Mouse (Mus musculus) liver, embryonic 13.5 days (tissue): Measurements from ENCODE around the gene 1700001O22Rik. TPM values are rescaled to one million over a fixed set of nuclear protein-coding genes. Genes with fewer than 3 reads are reported as not detected.

ENCODE experiments used
- ATAC-seq: fragments of 200-750 bp; cut with Nextera tagmentation; 2 replicates; pipeline ENCODE4 v1.8.0; 2017; ENCODE audit warnings: low read depth, mild to moderate bottlenecking, moderate number of reproducible peaks, moderate library complexity
- DNase-seq: peaks from one replicate; pipeline ENCODE4 v3.0.0; 2022
- H3K27ac ChIP-seq: fragments of 300-500 bp; sonication (generic); 2 replicates; pipeline ENCODE4 v1.5.1; 2015; ENCODE audit warnings: moderate library complexity, mild to moderate bottlenecking, inconsistent platforms
- H3K27me3 ChIP-seq: fragments of 300-500 bp; sonication (generic); 2 replicates; pipeline ENCODE4 v1.6.1; 2015; ENCODE audit warnings: mild to moderate bottlenecking, inconsistent platforms
- H3K36me3 ChIP-seq: fragments of 300-500 bp; sonication (generic); 2 replicates; pipeline ENCODE4 v1.6.1; 2015; ENCODE audit warnings: mild to moderate bottlenecking, inconsistent platforms
- H3K4me1 ChIP-seq: fragments of 300-500 bp; sonication (generic); replicated peaks from 2 replicates; pipeline ENCODE4 v1.6.1; 2015; ENCODE audit warnings: inconsistent platforms
- H3K4me2 ChIP-seq: fragments of 300-500 bp; sonication (generic); 2 replicates; pipeline ENCODE4 v1.6.1; 2015; ENCODE audit warnings: inconsistent platforms, mild to moderate bottlenecking, moderate library complexity
- H3K4me3 ChIP-seq: fragments of 300-500 bp; sonication (generic); replicated peaks from 2 replicates; pipeline ENCODE4 v1.5.1; 2015; ENCODE audit warnings: mild to moderate bottlenecking, inconsistent platforms
- H3K9ac ChIP-seq: fragments of 300-500 bp; sonication (generic); 2 replicates; pipeline ENCODE4 v1.6.1; 2015; ENCODE audit warnings: mild to moderate bottlenecking, inconsistent platforms
- H3K9me3 ChIP-seq: fragments of 300-500 bp; sonication (generic); replicated peaks from 2 replicates; pipeline ENCODE4 v1.6.1; 2016; ENCODE audit warnings: inconsistent platforms
- WGBS: fragments of 180-500 bp; shearing (Covaris S2); methylation state at CpG from one replicate; pipeline ENCODE4 v1.1.7; 2015; ENCODE audit not compliant: insufficient replicate concordance; 5-methylcytosine and 5-hydroxymethylcytosine counted together
- polyA plus RNA-seq: library from polyadenylated mRNA; unstranded; fragments of >200 nt; fragmentation: Nextera tagmentation; extraction: Ambion mirVana; gene quantifications from 2 replicates; pipeline ENCODE4 v1.2.1, GENCODE M21; 2015

The 1700001O22Rik gene
- polyA plus RNA-seq, 1 experiment from 2014 or later: 0.10 TPM

DNA sequence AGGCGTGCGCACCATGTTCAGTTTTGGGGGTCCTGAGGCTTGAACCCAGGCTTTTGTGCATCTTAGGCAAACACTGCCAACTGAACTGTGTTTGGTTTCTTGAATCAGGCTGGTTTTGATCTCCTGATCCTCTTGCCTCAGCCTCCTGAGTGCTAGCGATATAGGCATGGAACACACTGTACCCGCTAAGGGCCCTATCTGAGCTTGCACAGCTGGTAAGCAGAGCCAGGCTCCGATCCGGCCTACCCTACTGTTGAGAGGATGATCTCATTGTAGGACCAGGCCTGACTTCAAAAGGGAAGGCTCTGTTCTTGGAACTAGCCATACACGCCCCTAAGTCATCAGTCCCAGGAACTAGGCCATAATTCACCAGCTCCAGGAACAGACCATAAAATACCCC is 7.1 kb upstream of the 1700001O22Rik start:
- 70% methylated on average over 7 of the region's 7 CpGs for WGBS
- Histone ChIP-seq H3K4me2 (no peak overlapping the region), H3K27ac (no peak overlapping the region), H3K9ac (no peak overlapping the region), H3K4me1 (peaks cover 40% of the 10 kb centered on the region), H3K9me3 (no peaks in the 10 kb centered on the region), H3K4me3 (no peak overlapping the region), H3K27me3 (0 out of 2 replicates have a peak, but pooled peaks cover 5% of the 10 kb centered on the region), H3K36me3 (peaks cover 50% of the 10 kb centered on the region)
- no peak for ATAC-seq
- no peak for DNase-seq

DNA sequence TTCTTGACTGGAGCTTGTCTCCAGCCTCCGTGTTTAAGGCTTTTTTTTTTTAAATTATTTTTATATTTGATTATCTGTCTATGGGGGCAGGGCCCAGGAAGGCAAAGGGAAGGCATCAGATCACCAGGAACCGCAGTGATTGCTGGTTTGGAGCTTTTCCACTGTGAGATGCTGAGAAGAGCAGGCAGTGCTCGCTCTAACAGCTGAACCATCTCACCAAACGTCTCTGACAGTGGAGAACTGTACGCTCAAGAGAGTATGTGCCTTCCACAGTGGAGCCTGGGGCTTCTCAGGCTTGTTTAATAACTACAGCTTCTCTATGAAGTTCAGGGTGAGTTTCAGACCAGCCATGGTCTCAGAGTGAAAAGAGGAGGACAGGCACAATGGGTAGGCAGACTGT is 6.0 kb upstream of the 1700001O22Rik start:
- no peaks in the 10 kb centered on the region for H3K9me3 ChIP-seq
- DNase-seq (no peak), ATAC-seq (no peak)
- H3K4me2 ChIP-seq: peak overlapping the region; percentile 33
- H3K27ac ChIP-seq: peak overlapping the region; percentile 10; the same call in 1 of the 2 replicates
- H3K9ac ChIP-seq: 0 out of 2 replicates have a peak overlapping the region, but pooled peaks have one; percentile 22
- WGBS: 68% methylated on average over 5 of the region's 5 CpGs
- peak overlapping the region; percentile 24; the same call in 1 of the 2 replicates for H3K4me3 ChIP-seq
- peaks cover 39% of the 10 kb centered on the region for H3K36me3 ChIP-seq
- H3K4me1 ChIP-seq: peaks cover 40% of the 10 kb centered on the region
- peaks cover 14% of the 10 kb centered on the region; the same call in 1 of the 2 replicates for H3K27me3 ChIP-seq

DNA sequence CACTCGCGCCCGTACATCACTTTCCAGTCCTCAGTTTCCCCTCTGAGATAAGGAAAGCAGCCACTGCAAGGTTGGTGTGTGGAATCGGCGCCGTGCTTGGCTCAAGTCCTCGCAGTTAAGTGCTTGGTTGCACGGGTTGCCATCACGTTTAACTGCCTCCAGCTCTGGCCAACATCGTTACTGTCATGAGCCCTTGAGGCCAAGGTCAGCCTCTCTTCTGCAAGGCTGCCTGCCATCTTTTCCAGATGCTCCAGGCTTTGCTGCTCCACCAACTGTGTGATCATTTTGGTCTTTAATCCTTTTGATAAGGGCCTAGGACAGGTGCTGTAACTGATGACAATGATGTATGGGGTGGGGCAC is 4.8 kb upstream of the 1700001O22Rik start:
- H3K27ac ChIP-seq: peak overlapping the region; percentile 78
- peaks cover 40% of the 10 kb centered on the region for H3K4me1 ChIP-seq
- WGBS: 3% methylated on average over 10 of the region's 10 CpGs
- peak overlapping the region; percentile 81 for H3K4me3 ChIP-seq
- peak overlapping the region; percentile 86 for H3K9ac ChIP-seq
- H3K27me3 ChIP-seq: peaks cover 24% of the 10 kb centered on the region
- DNase-seq: no peak
- peaks cover 27% of the 10 kb centered on the region for H3K36me3 ChIP-seq
- H3K4me2 ChIP-seq: peak overlapping the region; percentile 98
- ATAC-seq: no peak
- H3K9me3 ChIP-seq: no peaks in the 10 kb centered on the region

DNA sequence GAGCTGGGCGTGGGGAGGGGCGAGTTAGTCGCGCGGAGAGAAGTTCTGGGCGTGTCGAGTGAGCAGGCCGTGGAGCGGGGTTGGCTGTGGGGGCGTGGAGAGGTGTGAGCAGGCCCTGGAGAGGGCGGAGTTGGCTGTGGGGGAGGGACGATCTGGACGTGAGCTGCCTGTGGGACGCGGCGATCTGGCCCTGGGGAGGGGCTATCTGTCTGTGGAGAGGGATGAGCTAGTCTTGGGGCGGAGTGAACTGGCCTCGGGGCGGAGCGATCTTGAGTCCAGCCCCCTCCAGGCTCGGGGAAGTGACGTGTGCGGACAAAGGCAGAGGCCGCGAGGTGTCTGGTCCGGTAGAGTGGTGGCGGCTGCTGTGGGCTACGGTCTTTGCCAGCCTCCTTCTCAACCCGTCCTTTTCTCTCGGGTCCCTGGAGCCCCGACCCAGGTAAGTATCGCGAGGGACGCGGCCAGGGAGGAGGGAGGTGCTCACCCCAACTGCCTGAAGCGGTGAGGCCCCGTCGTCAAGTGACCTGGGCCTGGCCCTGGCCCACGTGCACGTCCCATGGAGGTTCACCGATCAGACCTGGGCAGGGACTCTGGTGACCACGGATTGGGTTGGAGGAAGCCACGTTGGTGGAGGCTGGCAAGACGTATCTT is 4.3 kb upstream of the 1700001O22Rik start, which contains the start of gene Ntmt1:
Ntmt1 (plus strand) TSS at position 179 of the 648 bp plus-strand sequence.
- under 1% methylated on average over 42 of the region's 44 CpGs for WGBS
- peak; percentile 97 for ATAC-seq
- DNase-seq: peak; percentile 100
- H3K4me1 ChIP-seq: peaks cover 40% of the 10 kb centered on the region
- H3K9me3 ChIP-seq: no peaks in the 10 kb centered on the region
- peak within 1 kb of the TSS; percentile 78 for H3K27ac ChIP-seq
- H3K4me3 ChIP-seq: peak within 1 kb of the TSS; percentile 81
- peak within 1 kb of the TSS; percentile 98 for H3K4me2 ChIP-seq
- peaks cover 22% of the 10 kb centered on the region for H3K36me3 ChIP-seq
- H3K9ac ChIP-seq: peak within 1 kb of the TSS; percentile 86
- H3K27me3 ChIP-seq: peaks cover 29% of the 10 kb centered on the region

DNA sequence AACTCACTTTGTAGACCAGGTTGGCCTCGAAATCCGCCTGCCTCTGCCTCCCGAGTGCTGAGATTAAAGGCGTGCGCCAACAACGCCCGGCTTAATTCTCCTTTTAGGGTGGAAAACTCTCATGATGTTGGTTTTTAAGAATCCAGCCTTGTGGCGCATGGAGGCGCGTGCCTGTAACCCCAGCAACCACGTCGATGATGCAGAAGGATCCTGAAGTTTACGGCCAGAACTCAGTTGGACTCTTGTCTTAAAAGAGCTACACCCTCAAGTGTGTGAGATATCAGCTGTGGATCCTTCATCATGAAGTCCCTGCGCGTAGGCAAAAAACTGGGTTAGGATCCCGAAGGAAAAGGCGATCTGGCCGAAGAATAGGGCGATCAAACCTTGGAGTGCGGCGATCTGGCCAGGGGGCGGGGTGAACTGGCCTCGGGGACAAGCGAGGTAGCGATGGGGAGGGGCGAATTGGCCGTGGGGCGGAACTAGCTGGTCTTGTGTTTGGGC is 3.7 kb upstream of the 1700001O22Rik start:
- Histone ChIP-seq H3K4me2 (peak overlapping the region; percentile 98), H3K4me3 (peak overlapping the region; percentile 81), H3K27me3 (peaks cover 35% of the 10 kb centered on the region), H3K36me3 (peaks cover 16% of the 10 kb centered on the region), H3K4me1 (peaks cover 40% of the 10 kb centered on the region), H3K9me3 (no peaks in the 10 kb centered on the region), H3K27ac (0 out of 2 replicates have a peak overlapping the region, but pooled peaks have one; percentile 29), H3K9ac (peak overlapping the region; percentile 70)
- ATAC-seq: peak; percentile 1; the same call in 1 of the 2 replicates
- no peak for DNase-seq
- WGBS: 7% methylated on average over 28 of the region's 28 CpGs

DNA sequence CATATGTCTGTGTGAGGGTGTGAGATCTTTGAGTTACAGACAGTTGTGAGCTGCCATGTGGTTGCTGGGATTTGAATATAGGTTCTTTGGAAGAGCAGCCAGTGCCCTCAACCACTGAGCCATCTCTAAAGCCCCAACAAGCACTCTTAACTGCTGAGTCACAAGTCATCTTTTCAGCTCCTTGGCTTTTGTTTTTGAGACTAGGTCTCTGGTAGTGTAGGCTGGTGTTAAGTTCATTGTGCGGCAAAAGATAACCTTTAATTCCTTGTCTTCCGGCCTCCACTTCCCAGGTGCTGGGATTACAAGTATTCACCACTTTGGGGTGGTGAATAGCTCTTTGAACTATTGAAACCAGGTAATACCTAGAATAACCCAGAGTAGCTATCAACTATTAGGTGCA is 2.5 kb upstream of the 1700001O22Rik start:
- Histone ChIP-seq H3K27me3 (peaks cover 47% of the 10 kb centered on the region), H3K4me2 (no peak overlapping the region)

DNA sequence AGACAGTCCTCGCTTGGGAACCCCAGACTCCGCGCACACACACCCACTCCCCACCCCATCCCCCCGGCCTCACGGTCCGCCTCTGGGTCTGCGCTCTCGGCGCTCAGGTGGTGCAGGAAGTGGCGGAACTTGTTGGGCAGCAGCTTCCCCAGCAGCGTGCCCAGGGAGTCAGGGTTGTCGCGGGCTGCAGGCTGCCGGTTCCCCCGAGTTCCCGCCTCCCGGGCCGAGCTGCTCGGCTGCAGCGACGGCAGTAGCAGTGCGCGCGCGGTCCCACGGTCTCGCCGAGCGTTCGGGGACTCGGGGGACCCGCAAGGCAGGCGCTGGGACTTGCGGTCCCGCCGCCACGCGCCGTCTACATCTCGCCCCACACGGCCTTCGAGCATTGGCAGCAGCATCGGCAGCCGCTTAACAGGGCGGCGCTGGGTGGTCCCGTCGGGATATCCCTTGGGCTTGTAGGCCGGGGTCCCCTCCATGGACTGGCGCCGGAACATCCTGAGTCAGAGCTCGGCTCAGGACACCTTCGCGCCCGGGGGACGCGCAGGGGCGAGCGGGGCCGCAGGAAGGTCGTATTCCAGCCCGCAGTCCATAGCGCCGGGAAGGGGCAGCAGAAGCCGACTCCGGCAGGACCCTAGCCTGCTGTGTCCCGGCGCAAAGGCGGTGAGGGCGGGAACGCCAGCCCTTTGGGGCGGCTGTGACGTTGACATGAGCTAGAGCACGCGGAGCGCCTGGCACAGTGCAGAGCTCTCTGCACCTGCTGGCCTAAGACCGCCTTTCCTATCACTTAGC is 2.2 kb downstream of the 1700001O22Rik start:
- WGBS: 2% methylated on average over 69 of the region's 77 CpGs
- no peaks in the 10 kb centered on the region for H3K36me3 ChIP-seq
- H3K4me3 ChIP-seq: peak overlapping the region; percentile 45
- peak overlapping the region; percentile 24; the same call in 1 of the 2 replicates for H3K9ac ChIP-seq
- H3K4me1 ChIP-seq: peaks cover 19% of the 10 kb centered on the region
- DNase-seq: no peak
- no peak overlapping the region for H3K27ac ChIP-seq
- ATAC-seq: no peak
- H3K27me3 ChIP-seq: peaks cover 93% of the 10 kb centered on the region
- H3K4me2 ChIP-seq: peak overlapping the region; percentile 66
- no peaks in the 10 kb centered on the region for H3K9me3 ChIP-seq

More for the DNA sequence above, 2.5 kb upstream of the 1700001O22Rik start:
- Histone ChIP-seq H3K36me3 (0 out of 2 replicates have a peak, but pooled peaks cover 7% of the 10 kb centered on the region), H3K4me1 (peaks cover 46% of the 10 kb centered on the region), H3K9ac (no peak overlapping the region), H3K9me3 (no peaks in the 10 kb centered on the region), H3K4me3 (no peak overlapping the region), H3K27ac (no peak overlapping the region)
- no peak for DNase-seq
- 91% methylated on average over 2 of the region's 2 CpGs for WGBS
- ATAC-seq: no peak

DNA sequence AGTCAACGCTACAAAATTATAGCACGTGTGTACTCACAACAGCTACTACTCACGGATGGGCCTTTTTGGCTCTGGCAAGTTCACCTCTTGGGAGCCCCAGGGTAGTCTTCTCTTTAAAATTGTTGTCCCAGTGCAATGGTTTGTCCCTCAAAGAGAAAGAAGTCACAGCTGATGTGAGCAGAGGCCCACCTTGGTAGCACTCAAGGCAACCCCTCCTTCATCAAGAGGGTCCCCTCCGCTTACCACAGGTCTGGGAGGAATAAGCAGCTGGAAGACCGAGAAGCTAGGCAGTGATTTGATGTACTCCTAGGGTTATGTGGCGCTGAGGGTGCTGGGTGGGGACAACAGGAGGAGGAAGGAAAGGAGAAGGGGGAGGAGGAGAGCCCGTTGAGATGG is 2.8 kb downstream of the 1700001O22Rik start:
- peak overlapping the region; percentile 45; the same call in 1 of the 2 replicates for H3K4me3 ChIP-seq
- H3K9me3 ChIP-seq: no peaks in the 10 kb centered on the region
- H3K27me3 ChIP-seq: peaks cover 95% of the 10 kb centered on the region
- no peak for ATAC-seq
- H3K36me3 ChIP-seq: no peaks in the 10 kb centered on the region
- peaks cover 25% of the 10 kb centered on the region for H3K4me1 ChIP-seq
- no peak overlapping the region for H3K27ac ChIP-seq
- peak overlapping the region; percentile 66 for H3K4me2 ChIP-seq
- WGBS: 23% methylated on average over 7 of the region's 7 CpGs
- no peak for DNase-seq
- H3K9ac ChIP-seq: no peak overlapping the region

DNA sequence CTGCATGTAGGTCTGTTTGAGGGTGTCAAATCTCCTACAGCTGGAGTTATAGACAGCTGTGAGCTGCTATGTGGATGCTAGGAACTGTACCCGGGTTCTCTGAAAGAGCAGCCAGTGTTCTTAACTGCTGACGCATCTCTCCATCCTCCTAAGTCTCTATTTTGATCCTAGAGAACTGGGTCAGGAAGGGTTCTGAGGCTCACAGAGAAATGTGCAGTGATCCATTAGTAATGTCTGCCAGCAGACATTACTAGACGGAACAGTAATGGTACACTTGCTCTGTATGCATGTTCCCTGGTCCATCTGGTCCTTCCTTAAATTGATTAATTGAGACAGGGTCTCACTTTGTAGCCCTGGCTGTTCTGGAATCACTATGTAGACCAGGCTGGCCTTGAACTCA is 4.0 kb downstream of the 1700001O22Rik start:
- Histone ChIP-seq H3K36me3 (no peaks in the 10 kb centered on the region), H3K4me1 (peaks cover 34% of the 10 kb centered on the region), H3K4me2 (no peak overlapping the region), H3K27me3 (peaks cover 91% of the 10 kb centered on the region), H3K4me3 (no peak overlapping the region), H3K27ac (no peak overlapping the region), H3K9me3 (no peaks in the 10 kb centered on the region), H3K9ac (no peak overlapping the region)
- DNase-seq (no peak), ATAC-seq (no peak)
- WGBS: 59% methylated on average over 3 of the region's 3 CpGs

DNA sequence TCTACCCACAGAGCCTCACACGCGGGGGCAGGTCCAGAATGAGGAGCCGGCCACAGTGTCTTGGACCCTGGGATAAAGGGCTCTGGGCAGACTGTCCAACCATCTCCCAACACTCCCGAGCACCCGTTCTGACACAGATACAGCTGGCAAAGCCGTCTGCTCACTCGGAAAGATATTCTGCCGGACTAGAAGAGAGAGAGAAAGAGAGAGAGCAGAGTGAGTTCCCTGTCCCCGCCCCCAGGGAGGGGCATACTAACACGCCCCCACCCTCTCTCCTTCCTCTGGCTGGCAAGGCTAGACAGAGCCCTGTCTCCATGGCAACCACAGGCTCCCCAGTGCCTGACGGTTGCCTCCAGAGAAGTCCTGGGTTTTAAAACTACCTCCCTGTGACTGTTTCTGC is 7.1 kb downstream of the 1700001O22Rik start:
- ATAC-seq (peak; percentile 47), DNase-seq (peak; percentile 58)
- Histone ChIP-seq H3K9me3 (no peaks in the 10 kb centered on the region), H3K27me3 (peaks cover 66% of the 10 kb centered on the region), H3K4me1 (peaks cover 31% of the 10 kb centered on the region), H3K4me2 (peak overlapping the region; percentile 48), H3K36me3 (no peaks in the 10 kb centered on the region), H3K27ac (no peak overlapping the region), H3K9ac (peak overlapping the region; percentile 3; the same call in 1 of the 2 replicates), H3K4me3 (peak overlapping the region; percentile 6; the same call in 1 of the 2 replicates)
- WGBS: 4% methylated on average over 11 of the region's 11 CpGs

DNA sequence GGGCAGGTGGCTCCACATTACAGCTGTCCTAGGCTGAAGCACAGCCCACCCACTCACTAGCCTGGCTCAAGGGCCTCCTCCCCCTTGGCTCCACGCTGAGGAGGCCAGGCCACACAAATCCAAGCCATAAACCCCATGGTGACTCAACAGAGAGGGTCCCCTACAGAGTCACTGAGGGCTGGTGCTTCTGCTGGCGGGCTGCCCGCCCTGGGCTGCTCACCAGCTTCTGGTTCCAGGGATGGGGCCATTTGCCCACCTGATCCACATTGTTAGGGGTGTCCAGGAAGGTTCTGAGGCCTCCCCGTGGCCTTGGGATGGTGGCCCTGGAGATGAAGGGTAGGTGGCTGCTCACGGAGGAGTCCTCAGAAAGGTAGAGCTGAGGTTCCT is 7.6 kb downstream of the 1700001O22Rik start:
- Histone ChIP-seq H3K4me2 (peak overlapping the region; percentile 48), H3K4me1 (peaks cover 27% of the 10 kb centered on the region), H3K9me3 (no peaks in the 10 kb centered on the region), H3K36me3 (no peaks in the 10 kb centered on the region), H3K9ac (peak overlapping the region; percentile 3; the same call in 1 of the 2 replicates), H3K27ac (no peak overlapping the region), H3K4me3 (no peak overlapping the region), H3K27me3 (peaks cover 61% of the 10 kb centered on the region)
- DNase-seq: no peak
- 60% methylated on average over 5 of the region's 5 CpGs for WGBS
- ATAC-seq: no peak
